8 mouse cellular contexts compared by ENCODE assay signal in the genomic region with DNA sequence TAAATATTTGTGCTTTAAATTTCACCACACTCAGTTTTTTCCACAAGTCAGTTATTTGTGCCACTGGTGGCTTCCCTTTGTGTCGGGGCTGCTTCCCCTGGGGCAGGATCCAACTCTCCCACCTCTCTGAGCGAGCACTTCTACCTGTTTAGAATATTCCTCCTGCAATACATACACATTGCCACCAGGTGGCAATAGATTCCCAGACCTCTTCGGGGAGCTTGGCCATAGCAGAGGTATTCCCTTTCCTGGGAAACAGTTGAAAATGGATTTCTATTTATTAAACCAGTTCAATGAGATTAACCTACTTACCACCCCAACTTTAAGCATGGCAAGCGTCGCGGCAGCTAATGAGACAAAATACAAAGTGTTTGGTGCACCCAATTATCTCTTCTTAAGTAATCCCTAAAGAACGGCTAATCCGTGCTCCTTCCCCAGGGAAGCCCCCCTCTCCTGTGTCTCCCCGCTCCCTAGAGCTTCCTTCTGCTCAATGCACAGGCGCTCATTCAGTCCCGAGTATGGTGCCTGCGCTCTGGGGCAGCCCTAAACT.
A peak's percentile ranks its signal among the peaks of the same experiment; 100 is the strongest.
DNase-seq lines count a peak whose midpoint lies in the region; ATAC-seq and TF ChIP-seq lines count a peak whose summit lies in the region.

No protein-coding gene starts in this region.

- H3K27me3 ChIP-seq in liver, postnatal 0 days (ENCODE audit: insufficient read depth, low read length): peaks cover 6% of the 10 kb centered on the region; the same call in 1 of the 2 replicates
- no peaks in the 10 kb centered on the region; the same call in 1 of the 2 replicates for H3K27me3 ChIP-seq in liver, embryonic 11.5 days (replicated peaks; ENCODE audit: control insufficient read depth, insufficient read depth, low read length)
- H3K27me3 ChIP-seq in forebrain, embryonic 14.5 days (replicated peaks; ENCODE audit: control insufficient read depth, insufficient read depth, low read length): 0 out of 2 replicates have a peak, but pooled peaks cover 2% of the 10 kb centered on the region

- no peak for TF ChIP-seq EP300 in liver, postnatal 0 days (IDR thresholded peaks at IDR 0.05; ENCODE audit: low read depth)

- no peaks in the 10 kb centered on the region for H3K36me3 ChIP-seq in liver, postnatal 0 days (replicated peaks; ENCODE audit: insufficient read depth, low read length)
- no peaks in the 10 kb centered on the region for H3K36me3 ChIP-seq in liver, embryonic 11.5 days (ENCODE audit: control insufficient read depth, insufficient read depth, low read length)
- H3K36me3 ChIP-seq in forebrain, embryonic 14.5 days (ENCODE audit: control insufficient read depth, insufficient read depth, low read length): no peaks in the 10 kb centered on the region

- no peak overlapping the region for H3K27ac ChIP-seq in liver, postnatal 0 days (ENCODE audit: low read depth)
- no peak overlapping the region for H3K27ac ChIP-seq in liver, embryonic 11.5 days (ENCODE audit: low read depth, low read length)
- H3K27ac ChIP-seq in forebrain, embryonic 14.5 days (ENCODE audit: low read depth, low read length): no peak overlapping the region

- WGBS in liver, postnatal 0 days (ENCODE audit: insufficient replicate concordance): 33% methylated on average over 12 of the region's 12 CpGs
- WGBS in liver, embryonic 11.5 days: 26% methylated on average over 12 of the region's 12 CpGs
- 3% methylated on average over 12 of the region's 12 CpGs for WGBS in forebrain, embryonic 14.5 days

- intact Hi-C loops in gastrocnemius, postnatal 14 days (cut with DNase I; ENCODE audit: low total_unique reads): no loop called here

- no peaks in the 10 kb centered on the region for H3K4me1 ChIP-seq in liver, postnatal 0 days (ENCODE audit: insufficient read depth)
- H3K4me1 ChIP-seq in liver, embryonic 11.5 days (replicated peaks; ENCODE audit: control insufficient read depth, insufficient read depth, low read length): no peaks in the 10 kb centered on the region
- H3K4me1 ChIP-seq in forebrain, embryonic 14.5 days (ENCODE audit: control insufficient read depth, insufficient read depth, low read length): no peaks in the 10 kb centered on the region

- peak; percentile 7 for DNase-seq in CD4-positive, CD25-positive, alpha-beta regulatory T cell, adult 2 months (ENCODE audit: low read depth, low spot score)
- DNase-seq in liver, postnatal 0 days: no peak
- DNase-seq in liver, embryonic 11.5 days (ENCODE audit: low spot score): no peak
- peak; percentile 87 for DNase-seq in forebrain, embryonic 14.5 days (ENCODE audit: low spot score)
- no peak for DNase-seq in urinary bladder, postnatal 4 days (ENCODE audit: low spot score in 2 of 2)
- DNase-seq in gastrocnemius, postnatal 14 days: no peak

- no peak overlapping the region for H3K4me3 ChIP-seq in liver, postnatal 0 days (ENCODE audit: low read depth, low read length)
- no peak overlapping the region for H3K4me3 ChIP-seq in liver, embryonic 11.5 days (ENCODE audit: low read depth, low read length)
- no peak overlapping the region for H3K4me3 ChIP-seq in forebrain, embryonic 14.5 days (ENCODE audit: low read depth, low read length)

- no peak overlapping the region for H3K9ac ChIP-seq in liver, postnatal 0 days (replicated peaks)
- no peak overlapping the region for H3K9ac ChIP-seq in liver, embryonic 11.5 days (ENCODE audit: low read depth, low read length)
- no peak overlapping the region for H3K9ac ChIP-seq in forebrain, embryonic 14.5 days (ENCODE audit: low read length)

- ATAC-seq in CD4-positive, CD25-positive, alpha-beta regulatory T cell, adult 4 months: no peak
- no peak for ATAC-seq in liver, postnatal 0 days
- no peak for ATAC-seq in liver, embryonic 11.5 days (replicated peaks; ENCODE audit: low FRiP score)
- peak; percentile 42 for ATAC-seq in forebrain, embryonic 14.5 days
- ATAC-seq in megakaryocyte progenitor cell, adult 5-6 weeks (replicated peaks; ENCODE audit: poor library complexity): peak; percentile 50

- H3K4me2 ChIP-seq in liver, postnatal 0 days (ENCODE audit: low read depth, low read length): no peak overlapping the region
- H3K4me2 ChIP-seq in liver, embryonic 11.5 days: no peak overlapping the region
- H3K4me2 ChIP-seq in forebrain, embryonic 14.5 days (ENCODE audit: low read length): no peak overlapping the region

- TF ChIP-seq CTCF in liver, postnatal 0 days (IDR thresholded peaks at IDR 0.05; ENCODE audit: low read depth): peak; percentile 67

- H3K9me3 ChIP-seq in liver, postnatal 0 days (ENCODE audit: low read length): peaks cover 5% of the 10 kb centered on the region; the same call in 1 of the 2 replicates
- no peaks in the 10 kb centered on the region for H3K9me3 ChIP-seq in liver, embryonic 11.5 days (ENCODE audit: control insufficient read depth, low read length)
- no peaks in the 10 kb centered on the region for H3K9me3 ChIP-seq in forebrain, embryonic 14.5 days (replicated peaks; ENCODE audit: control insufficient read depth, low read length)

Comparison
In these comparisons a context has a peak if more than half of its experiments do, and no peak if none do; other contexts are left out.
1. DNase-seq: peak in CD4-positive, CD25-positive, alpha-beta regulatory T cell, adult 2 months (single experiment) and forebrain, embryonic 14.5 days (single experiment); none in liver, postnatal 0 days (single experiment), liver, embryonic 11.5 days (single experiment), urinary bladder, postnatal 4 days (0 of 2) and gastrocnemius, postnatal 14 days (single experiment).
2. ATAC-seq: peak in forebrain, embryonic 14.5 days (single experiment) and megakaryocyte progenitor cell, adult 5-6 weeks (single experiment); none in CD4-positive, CD25-positive, alpha-beta regulatory T cell, adult 4 months (single experiment), liver, postnatal 0 days (single experiment) and liver, embryonic 11.5 days (single experiment).